Mouse (Mus musculus) right cerebral cortex, postnatal 14 days (tissue): ENCODE measurements around the gene Creg2.
"Not testable (repeated sequence)": the region's sequence is repeated elsewhere in the genome, so short reads cannot be mapped to it uniquely, and the experiment has no call there.

Experiments used
- DNase-seq: peaks from one replicate; pipeline ENCODE4 v3.0.0; 2022

Gene Creg2

DNA sequence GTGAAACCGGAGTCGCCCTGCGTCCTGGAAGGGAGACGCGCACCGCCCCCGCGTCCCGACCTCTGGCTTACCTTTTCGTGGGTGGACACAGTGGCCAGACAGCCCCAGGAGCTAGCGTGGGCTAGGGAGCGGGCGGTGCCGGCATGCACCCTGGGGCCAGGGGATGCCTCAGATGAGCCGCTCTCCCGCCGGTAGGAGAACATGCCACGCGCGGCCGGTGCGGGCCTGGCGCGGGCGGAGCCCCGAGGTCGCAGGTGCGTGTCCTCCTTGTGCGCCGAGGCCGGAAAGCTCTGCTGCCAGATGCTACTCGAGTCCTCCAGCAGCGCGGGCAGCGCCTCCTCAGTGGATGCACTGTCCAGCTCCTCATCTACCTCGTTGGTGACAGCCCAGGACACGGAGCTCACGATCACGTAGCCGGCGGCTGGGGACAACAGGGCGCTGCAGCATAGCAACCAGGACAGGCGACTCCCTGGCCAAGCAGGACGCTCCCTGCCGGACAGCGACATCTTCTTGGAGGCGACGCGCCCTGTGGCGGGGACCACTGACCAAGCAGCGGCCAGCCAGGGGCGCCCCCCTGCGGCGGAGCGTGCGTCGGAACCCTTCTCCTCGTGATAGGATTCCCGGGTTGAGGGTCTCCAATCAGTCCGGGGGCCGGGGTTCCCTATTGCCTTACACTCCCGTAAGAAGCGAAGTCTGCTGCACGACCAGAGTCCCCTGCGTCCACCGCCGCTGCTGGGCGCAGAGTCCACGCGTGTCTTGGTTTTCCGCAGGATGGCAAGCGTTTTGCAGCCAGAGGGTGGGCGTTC, 636 bp downstream of the Creg2 start:
- peak; percentile 83 for DNase-seq

DNA sequence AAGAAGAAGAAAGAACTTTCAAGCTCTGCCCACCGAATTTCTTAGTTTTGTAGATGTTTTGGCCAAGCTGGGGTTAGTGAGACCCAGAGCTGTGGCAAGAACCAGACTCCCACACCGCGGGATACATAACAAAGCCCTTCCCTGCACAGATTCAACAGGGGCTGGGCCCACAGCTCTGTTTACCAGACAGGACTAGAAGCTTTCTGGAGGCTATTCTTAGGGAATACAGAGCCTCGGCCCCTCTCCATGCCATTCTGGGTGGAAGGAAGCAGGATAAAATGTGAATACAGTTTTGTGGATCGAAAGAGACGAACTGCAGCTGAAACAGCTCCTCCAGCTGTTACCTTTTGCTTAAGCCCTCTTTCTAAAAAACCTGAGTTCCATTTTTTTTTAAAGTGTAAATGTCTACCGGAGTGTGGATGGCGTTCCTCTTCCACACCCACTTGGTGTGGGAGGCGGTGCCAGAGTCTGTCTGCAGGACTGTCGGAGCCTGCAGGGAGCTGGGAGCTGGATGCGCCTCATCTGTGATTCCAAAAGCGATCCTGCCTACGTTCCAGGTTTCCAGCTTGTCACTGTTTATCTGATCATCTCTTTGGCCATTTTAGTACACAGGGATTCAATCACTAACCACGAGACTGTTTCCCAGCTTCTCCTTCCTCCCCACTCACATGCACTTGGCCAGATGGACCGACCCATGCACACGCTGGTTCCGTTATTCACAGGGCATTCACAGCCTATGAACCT, 1.4 kb downstream of the Creg2 start:
- peak; percentile 62 for DNase-seq

DNA sequence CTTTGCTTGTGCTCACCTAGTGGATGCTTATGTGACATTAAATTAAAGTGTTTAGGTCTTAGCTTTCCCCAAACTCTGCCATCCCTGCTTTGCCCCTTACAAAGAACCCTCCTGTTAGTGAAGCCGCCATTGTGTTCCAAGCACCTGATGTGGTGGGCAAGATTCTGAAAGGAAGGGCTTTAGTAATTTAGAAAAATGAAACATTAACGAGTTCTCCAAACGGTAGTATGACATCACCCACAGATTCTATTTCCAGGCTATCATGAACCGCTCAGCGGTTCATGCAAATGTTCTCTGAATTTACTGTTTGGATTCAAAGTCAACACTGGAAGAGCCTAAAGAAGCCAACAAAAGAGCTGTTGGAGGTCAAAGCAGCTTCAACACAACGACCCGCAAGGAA, 2.7 kb downstream of the Creg2 start:
- no peak for DNase-seq

DNA sequence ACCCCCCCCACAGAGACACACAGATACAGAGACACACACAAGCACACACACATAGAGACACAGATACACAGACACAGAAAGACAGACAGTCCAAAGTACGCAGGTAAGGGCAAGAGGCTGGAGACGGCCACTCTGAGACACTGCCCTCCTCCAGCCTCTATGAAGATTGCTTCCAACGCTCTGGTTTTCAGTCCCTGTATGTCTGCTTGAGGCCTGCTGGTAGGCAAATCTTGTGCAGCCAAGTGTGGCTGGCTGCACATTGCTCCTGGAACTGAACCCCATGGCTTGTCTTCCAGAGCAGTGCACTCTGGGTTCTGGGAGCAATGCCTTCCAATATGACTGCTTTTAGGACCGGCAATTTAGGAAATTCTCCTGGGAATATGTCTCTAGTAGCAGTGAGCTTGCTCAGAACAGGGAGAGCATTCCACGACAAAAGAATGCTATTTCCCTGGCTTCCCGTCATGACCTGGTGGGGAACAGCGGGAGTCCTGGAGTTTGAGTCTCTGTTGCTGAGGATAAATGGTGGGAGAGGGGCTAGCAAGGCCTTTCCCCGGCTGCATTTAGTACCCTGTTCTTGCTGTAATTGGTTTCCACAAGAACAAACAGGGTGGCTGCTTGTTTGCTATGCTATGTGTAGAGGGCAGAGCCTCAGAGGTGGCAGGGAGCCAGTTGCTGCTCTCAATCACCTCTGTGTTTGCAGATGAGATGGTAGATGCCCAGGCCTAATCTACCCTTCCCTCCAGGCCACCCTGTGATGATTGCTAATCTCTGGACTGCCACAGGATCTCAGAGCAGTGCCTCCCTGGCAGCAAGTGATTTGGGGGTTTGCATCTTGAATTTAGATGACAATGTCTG, 5.1 kb downstream of the Creg2 start:
- peak; percentile 46 for DNase-seq

DNA sequence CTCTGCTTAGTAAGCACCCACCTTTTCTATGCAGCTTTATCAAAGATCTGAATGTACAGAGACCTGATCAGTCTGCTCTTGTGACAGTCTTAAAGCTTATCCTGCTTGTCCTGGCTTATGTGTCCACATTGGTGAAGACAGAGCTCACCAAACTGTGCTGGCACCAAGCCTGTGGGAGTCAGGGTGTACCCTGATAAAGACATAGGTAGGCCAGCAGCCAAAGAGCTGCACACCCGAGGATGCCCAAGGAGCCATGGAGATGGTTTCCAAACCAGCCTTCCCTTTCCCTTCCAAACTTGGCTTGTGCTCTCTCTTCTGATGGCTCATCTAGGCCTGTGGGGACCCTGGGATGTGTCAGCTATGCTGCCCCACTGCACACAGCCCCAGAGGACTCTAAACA, 6.9 kb downstream of the Creg2 start:
- no peak for DNase-seq

DNA sequence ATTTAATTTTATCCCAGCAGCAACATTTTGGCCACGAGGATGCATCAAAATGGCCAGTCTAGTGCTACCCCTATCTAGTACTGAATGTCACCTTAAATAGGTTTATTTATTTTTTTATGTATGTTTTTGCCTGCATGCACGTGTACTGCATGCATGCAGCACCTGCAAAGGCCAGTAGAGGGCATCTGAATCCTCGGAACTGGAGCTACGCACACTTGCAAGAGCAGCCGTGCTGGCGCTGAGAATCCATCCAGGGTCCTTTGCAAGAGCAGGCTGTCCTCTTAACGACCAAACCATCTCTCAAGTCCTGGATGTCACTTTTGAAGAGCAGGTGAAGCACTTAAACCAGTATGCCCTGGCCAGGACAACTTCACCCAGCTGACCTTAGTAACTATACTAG, 9.6 kb downstream of the Creg2 start:
- DNase-seq: no peak

DNA sequence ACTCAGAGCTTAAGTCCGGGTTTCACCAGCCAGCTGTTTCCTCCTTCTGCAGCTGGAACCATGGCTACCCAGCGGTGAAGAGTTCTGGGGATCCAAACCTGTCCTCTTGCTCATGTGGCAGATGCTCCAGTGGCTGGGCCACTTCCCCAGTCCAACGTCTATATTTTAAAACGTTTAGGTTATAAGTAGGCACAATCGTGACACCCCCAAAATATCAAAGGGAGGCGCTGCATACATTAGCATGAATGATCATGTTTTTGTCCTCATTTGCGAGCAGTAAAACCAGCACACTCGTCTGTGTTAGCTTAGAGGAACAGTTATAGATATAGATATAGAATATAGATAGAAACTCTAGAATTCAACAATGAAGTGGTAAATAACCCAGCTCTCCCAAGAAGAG, 14.1 kb downstream of the Creg2 start:
- no peak for DNase-seq

DNA sequence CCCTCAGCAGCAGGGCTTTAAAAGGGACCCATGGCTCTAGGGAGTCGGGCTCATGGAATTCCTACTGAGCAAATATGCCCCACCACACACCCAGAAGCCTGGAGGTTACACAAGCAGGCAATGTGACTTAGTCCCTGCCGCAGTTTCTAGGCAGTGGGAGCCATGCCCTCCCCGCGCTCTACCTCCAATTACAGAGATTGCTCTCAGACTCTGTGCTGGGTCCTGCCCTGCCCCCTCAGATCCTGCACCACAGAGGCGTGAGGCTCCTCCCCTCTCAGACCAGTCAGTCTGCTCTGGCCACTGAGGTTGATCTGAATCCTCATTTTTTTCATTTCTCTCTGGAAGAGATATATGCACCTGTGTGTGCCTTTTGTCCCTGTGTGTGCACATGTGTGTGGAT, 14.6 kb downstream of the Creg2 start:
- DNase-seq: no peak

DNA sequence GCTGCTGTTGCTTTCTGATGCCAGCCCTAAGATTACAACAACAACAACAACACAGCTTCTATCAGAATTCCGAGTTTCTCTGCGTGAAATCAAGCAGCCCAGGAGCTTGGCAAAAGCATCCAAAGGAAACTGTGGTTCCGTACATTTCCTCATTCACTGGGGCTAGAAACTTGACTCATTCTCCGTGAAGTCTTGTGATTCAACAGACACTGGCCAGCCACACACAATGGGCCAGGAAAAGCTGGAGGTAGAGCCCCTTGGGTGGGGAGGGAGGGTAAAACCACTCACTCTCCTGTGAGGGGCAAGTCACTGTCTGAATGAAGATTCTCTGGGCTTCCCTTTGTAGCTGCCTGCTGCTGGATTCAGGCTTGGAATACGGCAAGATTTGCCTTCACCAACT, 15.1 kb downstream of the Creg2 start:
- DNase-seq: no peak

DNA sequence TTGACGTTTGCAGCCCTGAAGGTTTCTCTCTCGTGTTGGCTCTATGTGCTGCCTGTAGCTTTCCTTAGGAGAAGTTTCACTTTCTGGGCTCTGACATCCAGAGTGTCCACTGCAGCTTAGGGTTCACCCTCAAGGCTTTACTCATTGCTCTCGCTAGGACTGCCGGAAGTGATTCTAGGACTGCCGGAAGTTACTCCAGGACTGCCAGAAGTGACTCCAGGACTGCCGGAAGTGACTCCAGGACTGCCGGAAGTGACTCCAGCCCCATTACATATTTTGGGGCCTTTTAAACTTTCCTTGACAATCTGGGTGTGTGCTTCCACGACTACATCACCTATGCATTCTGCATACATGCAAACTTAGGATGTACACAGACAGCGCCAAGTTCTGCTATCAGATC, 22.7 kb downstream of the Creg2 start:
- DNase-seq: no peak

DNA sequence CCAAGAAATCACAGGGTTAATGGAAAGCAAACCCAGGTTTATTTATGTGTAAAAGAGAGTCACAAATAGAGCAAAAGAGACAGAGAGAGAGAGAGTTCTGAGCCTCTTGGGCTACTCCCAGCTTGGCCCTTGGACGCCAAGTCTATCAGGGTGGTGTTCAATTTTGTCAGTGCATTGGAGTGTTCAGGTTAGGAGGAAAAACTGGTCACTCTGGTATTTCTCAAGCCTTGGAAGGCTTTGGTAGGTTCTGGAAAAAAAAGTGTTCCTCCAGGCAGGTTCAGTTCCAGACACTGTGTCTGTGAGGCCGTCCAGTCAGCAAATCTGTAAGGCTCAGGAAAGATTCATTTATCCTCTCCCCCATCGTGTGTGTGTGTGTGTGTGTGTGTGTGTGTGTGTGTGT, 25.8 kb downstream of the Creg2 start:
- DNase-seq: no peak

DNA sequence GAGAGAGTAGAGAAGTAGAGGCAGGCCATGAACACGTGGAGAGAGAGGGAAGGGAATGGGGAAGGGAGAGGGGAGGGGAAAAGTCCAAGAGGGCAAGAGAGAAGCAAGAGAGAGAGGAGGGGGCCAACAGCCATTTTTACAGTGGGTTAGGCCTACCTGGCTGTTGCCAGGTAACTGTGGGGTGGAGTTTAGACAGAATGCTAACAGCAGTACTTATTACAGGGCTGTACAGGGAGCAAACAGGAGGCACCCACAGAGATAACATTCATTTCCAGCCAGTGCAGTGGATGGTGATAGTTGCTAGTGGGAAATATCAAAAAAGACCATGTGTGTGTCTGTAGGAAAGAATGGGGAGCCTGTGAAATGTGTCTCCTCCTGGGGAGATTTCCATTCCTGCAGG, 27.5 kb downstream of the Creg2 start:
- no peak for DNase-seq

DNA sequence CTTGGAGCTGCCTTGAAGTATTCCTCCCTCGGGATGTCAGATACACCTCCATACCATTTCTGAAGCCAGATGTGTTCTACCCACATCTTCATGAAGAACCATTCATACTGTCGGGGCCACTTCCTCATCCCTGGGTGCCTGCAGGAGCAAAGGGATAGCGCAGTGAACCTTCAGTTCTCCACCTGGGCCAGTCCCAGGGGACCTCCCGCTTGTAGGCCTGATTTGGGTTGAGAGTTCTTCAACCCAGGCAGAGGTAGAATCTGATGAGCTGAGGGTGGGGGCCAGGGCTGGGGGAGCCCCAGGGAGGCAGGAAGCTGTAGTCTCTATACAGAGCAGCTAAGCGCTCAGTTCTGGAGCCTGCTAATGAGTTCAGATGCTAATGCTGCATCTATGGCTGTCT, 28.2 kb downstream of the Creg2 start:
- DNase-seq: no peak

DNA sequence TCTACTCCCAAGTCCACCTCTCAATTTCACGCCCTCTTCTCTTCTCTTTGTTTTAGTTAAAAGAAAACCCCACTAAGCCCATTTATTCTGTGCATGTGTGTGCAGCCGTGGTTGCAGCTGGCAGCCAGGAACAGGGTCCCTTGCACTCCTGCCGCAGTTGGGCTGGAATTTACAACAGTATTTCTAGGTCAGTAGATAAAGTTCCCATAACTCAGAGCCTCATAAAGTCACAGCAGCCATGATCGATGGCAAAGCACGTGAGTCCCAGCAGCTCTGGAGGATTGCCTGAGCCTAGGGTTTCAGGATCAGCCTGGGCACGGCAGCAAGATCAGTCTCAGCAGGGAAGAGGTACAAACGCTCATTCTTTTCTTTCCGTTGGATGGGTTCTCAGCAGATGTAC, 32.8 kb downstream of the Creg2 start:
- DNase-seq: no peak

DNA sequence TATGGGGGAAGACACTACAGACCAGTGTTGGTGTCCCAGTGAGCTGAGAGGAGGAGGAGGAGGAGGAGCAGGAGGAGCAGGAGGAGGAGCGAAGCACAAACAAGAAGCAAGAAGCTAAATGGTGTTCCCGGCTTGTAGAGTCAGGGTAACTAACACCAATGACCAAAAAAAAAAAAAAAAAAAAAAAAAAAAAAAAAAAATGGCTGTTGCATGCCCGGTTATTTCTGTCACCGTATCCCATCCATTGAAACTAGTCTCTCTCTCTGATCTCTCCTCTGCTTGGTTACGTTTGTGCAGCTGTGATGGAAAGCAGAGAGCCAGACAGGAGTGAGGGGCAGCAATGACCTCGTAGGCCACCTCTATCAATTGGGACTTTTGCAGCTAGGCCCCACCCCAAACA, 35.7 kb downstream of the Creg2 start:
- DNase-seq: no peak

DNA sequence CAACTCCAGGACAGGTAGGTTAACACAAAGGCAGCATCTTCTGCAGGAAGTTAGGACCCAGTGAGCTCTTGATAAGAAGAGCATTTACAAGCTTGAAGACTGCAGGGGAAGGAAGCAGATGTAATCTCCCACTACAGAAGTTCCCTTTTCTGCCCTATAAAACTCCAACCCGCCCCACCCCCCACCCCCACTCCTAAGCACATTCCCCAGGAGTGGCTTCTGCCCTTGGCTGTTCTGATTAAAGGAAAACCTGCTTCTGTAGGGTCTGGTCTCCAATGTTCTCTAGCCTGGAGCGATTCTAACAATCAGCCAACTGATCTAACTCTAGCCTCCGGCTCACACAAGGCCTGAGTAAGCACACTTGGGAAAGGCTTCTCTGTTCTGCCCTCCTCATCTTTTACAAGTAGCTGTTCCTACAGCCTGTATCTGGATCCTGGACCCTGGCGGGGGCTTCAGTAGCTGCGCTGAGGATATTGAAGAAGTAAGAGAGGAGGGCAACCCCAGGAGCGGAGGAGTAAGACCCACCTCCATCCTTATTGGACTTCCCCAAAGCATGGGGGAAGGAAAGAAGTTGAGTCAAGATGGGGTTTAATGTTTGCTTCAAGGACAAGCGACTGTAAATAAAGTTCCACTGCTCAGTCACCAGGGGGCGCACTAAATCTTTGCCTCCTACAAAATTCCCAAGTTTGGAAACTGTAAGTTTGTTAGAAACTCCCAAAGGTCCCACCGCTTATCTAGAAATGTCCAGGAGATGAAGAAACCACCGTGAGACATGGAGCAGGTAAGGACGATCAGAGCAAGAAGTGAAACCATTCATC, 36.6 kb downstream of the Creg2 start:
- DNase-seq: peak; percentile 63

DNA sequence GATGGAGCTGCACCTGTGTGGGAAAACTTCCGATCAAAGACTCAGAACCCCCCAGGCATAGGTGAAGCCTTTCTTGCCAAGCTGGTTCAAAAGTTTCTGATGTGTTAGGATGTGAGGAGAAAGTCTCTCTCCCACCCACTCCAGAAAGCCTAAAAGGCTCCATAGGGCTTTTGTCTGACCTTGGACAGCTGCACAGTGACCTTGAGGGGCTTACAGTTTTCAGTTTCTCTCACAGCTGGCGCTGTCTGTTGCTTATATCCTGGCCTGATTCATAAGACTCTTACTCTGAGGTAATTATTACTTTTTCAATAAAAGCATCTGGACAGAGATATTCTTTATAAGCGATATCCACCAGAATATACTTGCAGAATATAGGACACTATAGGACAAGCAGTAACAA, 38.2 kb downstream of the Creg2 start:
- no peak for DNase-seq

DNA sequence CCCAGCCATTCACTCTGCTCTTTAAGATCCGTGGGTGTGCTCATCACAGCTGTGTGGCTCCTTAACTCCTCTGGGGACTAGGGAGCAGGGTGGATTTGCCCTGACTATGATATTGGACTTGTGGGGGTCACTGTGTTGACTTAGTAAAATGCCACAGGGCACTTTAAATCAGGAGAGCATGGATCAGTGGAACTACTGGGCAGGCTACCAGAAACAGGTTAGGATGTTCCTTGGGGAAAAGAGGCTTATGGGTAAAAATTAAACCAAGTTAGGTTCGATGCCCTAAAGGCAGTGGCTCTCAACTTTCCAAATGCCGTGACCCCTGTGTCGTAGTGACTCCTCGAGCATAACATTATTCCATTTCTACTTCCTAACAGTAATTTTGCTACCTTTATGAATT, 38.8 kb downstream of the Creg2 start:
- no peak for DNase-seq

DNA sequence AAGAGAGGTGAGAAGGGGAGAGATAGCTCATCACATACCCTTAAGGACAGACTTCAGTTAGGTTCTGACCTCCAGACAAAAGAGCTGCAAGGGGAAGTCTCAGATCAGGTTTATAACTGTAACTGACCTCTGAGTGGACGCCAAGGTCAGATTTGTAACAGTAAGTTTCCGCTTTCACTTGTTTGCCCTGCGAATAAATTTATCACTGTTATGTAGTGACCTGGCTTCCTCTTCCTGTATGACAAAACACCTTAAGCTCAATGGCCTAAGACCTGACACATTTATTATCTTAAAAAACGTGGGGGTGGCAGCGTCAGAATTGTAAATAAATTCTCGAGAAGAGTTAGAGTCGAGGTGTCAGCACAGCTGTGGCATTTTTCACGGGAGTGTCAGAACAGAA, 42.7 kb downstream of the Creg2 start:
- DNase-seq: no peak

DNA sequence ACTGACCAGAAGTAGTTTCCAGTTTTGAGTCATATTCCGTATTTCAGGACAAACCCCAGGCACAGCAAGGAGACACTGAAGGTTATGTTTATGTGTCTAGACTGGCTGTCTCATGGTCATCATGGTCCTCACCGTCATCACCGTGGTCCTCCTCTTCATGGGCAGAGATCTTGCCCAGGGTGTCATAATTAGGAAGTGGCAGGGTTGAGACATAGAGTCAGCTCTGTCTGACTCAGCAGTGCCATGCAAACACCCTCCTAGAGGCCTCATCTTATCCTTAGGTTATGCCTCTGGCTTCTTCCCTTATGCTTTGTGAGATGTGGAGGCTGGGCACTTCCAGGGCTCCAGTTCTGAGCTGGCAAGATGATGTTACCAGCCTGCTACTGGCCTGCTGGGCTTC, 48.8 kb downstream of the Creg2 start:
- DNase-seq: no peak

DNA sequence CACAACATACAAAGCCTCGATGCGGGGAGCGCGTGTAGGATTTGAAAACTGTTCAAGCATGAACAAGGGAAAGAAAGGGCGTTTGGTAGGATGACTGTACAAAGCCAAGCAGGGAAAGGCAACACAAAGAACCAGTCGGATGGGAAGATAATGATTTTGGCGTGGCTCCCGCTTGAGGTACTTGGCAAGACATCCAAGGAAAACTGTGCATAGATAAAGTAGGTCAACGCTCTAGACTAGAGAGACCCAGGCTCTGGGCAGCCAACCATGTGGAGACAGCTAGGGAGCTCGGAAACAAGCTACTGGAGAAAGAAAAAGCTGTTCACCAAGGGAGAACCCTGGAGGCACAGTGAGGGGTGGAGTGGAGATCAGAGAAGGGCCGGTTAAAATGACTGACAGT, 52.5 kb downstream of the Creg2 start:
- peak; percentile 33 for DNase-seq

DNA sequence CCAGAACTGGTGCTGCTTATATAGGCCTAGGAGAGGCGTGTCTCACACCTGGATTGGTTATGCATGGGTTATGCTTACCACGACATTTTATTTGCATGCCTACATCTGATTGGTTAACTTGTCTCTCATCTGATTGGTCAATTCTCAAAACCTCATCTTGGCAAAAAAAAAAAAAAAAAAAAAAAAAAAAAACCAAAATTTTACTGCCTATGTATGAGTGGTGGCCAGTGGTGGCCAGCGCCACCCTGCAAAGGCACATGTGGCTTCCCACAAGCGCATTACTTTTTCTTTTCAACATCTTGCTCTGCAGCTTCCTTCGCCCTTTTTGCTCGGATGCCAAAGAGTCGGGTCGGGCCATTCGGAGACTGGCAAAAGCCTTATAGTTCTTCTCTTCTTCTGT, 54.1 kb downstream of the Creg2 start:
- DNase-seq: not testable (repeated sequence)

DNA sequence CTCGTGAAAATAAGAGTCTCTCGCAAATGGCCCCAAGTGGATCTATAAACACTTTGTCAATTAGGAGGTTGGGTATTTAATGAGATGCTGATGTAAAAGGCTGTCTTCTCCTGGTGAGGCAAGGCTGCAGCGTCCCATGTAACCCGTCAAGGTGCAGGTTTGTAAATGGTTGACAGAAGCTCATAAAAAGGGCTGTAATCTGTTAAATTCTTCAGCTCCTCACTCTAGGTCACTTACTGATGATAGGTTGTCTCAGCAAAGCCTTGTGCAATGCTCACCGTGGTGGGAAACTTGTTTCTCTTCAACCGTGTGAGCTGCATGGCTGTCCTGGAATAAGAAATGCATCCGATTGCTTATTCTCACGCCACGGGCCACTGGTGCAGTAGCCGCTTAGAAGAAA, 57.4 kb downstream of the Creg2 start:
- DNase-seq: no peak
